Mouse (Mus musculus): ENCODE results near the gene Fuca2.

DNA sequence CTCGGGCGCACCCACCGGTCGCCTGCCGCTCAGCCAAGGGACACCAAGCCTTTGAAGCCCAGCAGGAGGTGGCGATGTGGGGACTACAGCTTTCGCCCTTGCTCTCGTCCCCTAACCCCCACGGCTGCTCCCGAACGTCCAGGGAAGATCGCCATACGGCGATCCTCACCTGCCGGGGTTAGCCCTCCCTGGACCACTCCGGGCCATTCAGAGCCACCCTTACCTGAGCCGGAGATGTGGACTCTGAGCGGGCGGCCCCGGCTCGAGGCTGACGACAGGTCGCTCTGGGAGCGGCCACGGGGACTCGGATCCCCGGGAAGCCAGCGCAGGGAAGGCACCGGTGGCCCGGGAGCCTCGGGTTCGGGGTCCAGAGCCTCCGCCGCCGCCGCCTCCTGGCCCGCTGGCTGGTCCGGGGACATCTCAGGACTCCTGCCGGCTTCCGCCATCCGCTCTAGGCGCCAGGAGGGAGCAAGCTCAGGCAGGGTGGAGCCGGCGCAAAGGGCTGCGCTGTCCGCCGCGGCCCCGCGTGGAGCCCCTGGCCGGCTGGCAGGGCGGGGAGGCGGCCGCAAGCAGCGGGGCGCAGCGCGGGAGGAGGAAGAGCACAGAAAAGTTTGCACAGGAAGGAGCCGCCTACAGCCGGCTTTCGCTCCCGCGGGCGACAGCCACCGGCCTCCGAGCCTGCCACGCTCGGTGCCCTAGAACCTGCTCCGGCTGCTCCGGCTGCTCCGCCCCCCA, 25.3 kb upstream of the Fuca2 start, which contains the start of gene Phactr2:
- TF ChIP-seq CTCF (IDR thresholded peaks at IDR 0.05; ENCODE audit: insufficient read depth, low read length) (no peak), POLR2A (IDR thresholded peaks at IDR 0.05; ENCODE audit: borderline replicate concordance, extremely low read depth, low read depth, low read length) (no peak)
